Mouse (Mus musculus): ENCODE results near the gene Gm20831.
"Not testable (repeated sequence)": the region's sequence is repeated elsewhere in the genome, so short reads cannot be mapped to it uniquely, and the experiment has no call there.

Gene Gm20831

GRCm38 (mm10) chrY:17874441-17874840, at the start of gene Gm20831, which contains the start of gene Gm20772:
Gene Gm20831 (plus strand): TSS chrY:17874741.
Gene Gm20772 (plus strand): TSS chrY:17874741.
- DNase-seq (ENCODE audit: low spot score in 2 of 2) = not testable (repeated sequence)

- not testable (repeated sequence) for DNase-seq (ENCODE audit: low spot score in 2 of 2)
Measured at GRCm38 (mm10) chrY:17846166-17846565, 28.4 kb upstream of the Gm20831 start, which contains the start of gene Gm21904. Gene Gm21904 (minus strand): TSS chrY:17846266.

GRCm38 (mm10) chrY:17937230-17937629, 62.7 kb downstream of the Gm20831 start, which contains the start of gene Srsy:
Gene Srsy (minus strand): TSS chrY:17937330.
- not testable (repeated sequence) for DNase-seq (ENCODE audit: low spot score in 2 of 2)
